Mouse (Mus musculus) kidney, adult 18-20 months (tissue): ENCODE data around the gene Cd79a.

Source experiments
- DNase-seq: peaks from one replicate; pipeline ENCODE4 v3.0.0; 2021

Gene Cd79a

GRCm38 (mm10) chr7:24897224-24897623, at the start of gene Cd79a:
Gene Cd79a, plus strand, starts transcription at chr7:24897381.
- no peak for DNase-seq

- no peak for DNase-seq
Observed at GRCm38 (mm10) chr7:24850162-24850561, 47.0 kb upstream of the Cd79a start.

GRCm38 (mm10) chr7:24850899-24851303, 46.3 kb upstream of the Cd79a start:
- DNase-seq: no peak

- DNase-seq: no peak
Observed at GRCm38 (mm10) chr7:24851596-24852325, 45.4 kb upstream of the Cd79a start.

- no peak for DNase-seq
Observed at GRCm38 (mm10) chr7:24852557-24853232, 44.5 kb upstream of the Cd79a start.

- DNase-seq: no peak
Observed at GRCm38 (mm10) chr7:24853233-24853563, 44.0 kb upstream of the Cd79a start.

GRCm38 (mm10) chr7:24853695-24854094, 43.5 kb upstream of the Cd79a start:
- no peak for DNase-seq

GRCm38 (mm10) chr7:24856460-24857120, 40.6 kb upstream of the Cd79a start:
- no peak for DNase-seq

- no peak for DNase-seq
Observed at GRCm38 (mm10) chr7:24859234-24859633, 37.9 kb upstream of the Cd79a start.

- no peak for DNase-seq
Observed at GRCm38 (mm10) chr7:24861913-24862312, 35.3 kb upstream of the Cd79a start, which contains the start of gene Gm9844. Gene Gm9844, plus strand, starts transcription at chr7:24862213.

- no peak for DNase-seq
Observed at GRCm38 (mm10) chr7:24862853-24863252, 34.3 kb upstream of the Cd79a start.

GRCm38 (mm10) chr7:24864156-24864555, 33.0 kb upstream of the Cd79a start:
- no peak for DNase-seq

- no peak for DNase-seq
Observed at GRCm38 (mm10) chr7:24869080-24869479, 28.1 kb upstream of the Cd79a start.

GRCm38 (mm10) chr7:24869532-24870165, 27.5 kb upstream of the Cd79a start, which contains the start of the genes Lypd4 and Dmrtc2:
Gene Lypd4, minus strand, starts transcription at chr7:24869941.
Gene Dmrtc2, plus strand, starts transcription at chr7:24870057.
- no peak for DNase-seq

GRCm38 (mm10) chr7:24877588-24877987, 19.6 kb upstream of the Cd79a start:
- DNase-seq: no peak

GRCm38 (mm10) chr7:24879620-24880019, 17.6 kb upstream of the Cd79a start:
- no peak for DNase-seq

GRCm38 (mm10) chr7:24882416-24883199, 14.6 kb upstream of the Cd79a start:
- DNase-seq: no peak

- DNase-seq: peak; percentile 99
Observed at GRCm38 (mm10) chr7:24883896-24884692, 13.1 kb upstream of the Cd79a start, which contains the start of gene Rps19. Gene Rps19, plus strand, starts transcription at chr7:24884371.

- no peak for DNase-seq
Observed at GRCm38 (mm10) chr7:24884693-24885291, 12.4 kb upstream of the Cd79a start.

- no peak for DNase-seq
Observed at GRCm38 (mm10) chr7:24885468-24886307, 11.5 kb upstream of the Cd79a start.
